Mouse (Mus musculus) forebrain, embryonic 12.5 days (tissue): ENCODE data around the gene Bend3. TPM values are rescaled to one million over a fixed set of nuclear protein-coding genes. Genes with fewer than 3 reads are reported as not detected.

Source experiments
- ATAC-seq: fragments of 200-750 bp; cut with Nextera tagmentation; 2 replicates; pipeline ENCODE4 v1.8.0; 2017; ENCODE audit warnings: moderate TSS enrichment; ENCODE audit not compliant: low FRiP score
- H3K27ac ChIP-seq: fragments of 300-500 bp; sonication (generic); 2 replicates; pipeline ENCODE4 v1.5.1; 2016; ENCODE audit warnings: mild to moderate bottlenecking
- H3K27me3 ChIP-seq: fragments of 300-500 bp; sonication (generic); 2 replicates; pipeline ENCODE4 v1.6.1; 2016; ENCODE audit warnings: mild to moderate bottlenecking
- H3K36me3 ChIP-seq: fragments of 300-500 bp; sonication (generic); replicated peaks from 2 replicates; pipeline ENCODE4 v1.6.1; 2016; ENCODE audit warnings: mild to moderate bottlenecking
- H3K4me1 ChIP-seq: fragments of 300-500 bp; sonication (generic); 2 replicates; pipeline ENCODE4 v1.6.1; 2016
- H3K4me2 ChIP-seq: fragments of 300-500 bp; sonication (generic); 2 replicates; pipeline ENCODE4 v1.6.1; 2016; ENCODE audit warnings: mild to moderate bottlenecking, moderate library complexity
- H3K4me3 ChIP-seq: fragments of 300-500 bp; sonication (generic); replicated peaks from 2 replicates; pipeline ENCODE4 v1.5.1; 2016; ENCODE audit warnings: mild to moderate bottlenecking
- H3K9ac ChIP-seq: fragments of 300-500 bp; sonication (generic); 2 replicates; pipeline ENCODE4 v1.6.1; 2016; ENCODE audit warnings: mild to moderate bottlenecking
- H3K9me3 ChIP-seq: fragments of 300-500 bp; sonication (generic); 2 replicates; pipeline ENCODE4 v1.6.1; 2016
- WGBS: fragments of 180-500 bp; shearing (Covaris S2); methylation state at CpG from one replicate; pipeline ENCODE4 v1.1.7; 2016; 5-methylcytosine and 5-hydroxymethylcytosine counted together
- polyA plus RNA-seq: library from polyadenylated mRNA; unstranded; fragments of >200 nt; fragmentation: Nextera tagmentation; extraction: Ambion mirVana; gene quantifications from 2 replicates; pipeline ENCODE4 v1.2.1, GENCODE M21; 2016

The Bend3 gene
- polyA plus RNA-seq, result 6.3 and 7.5 TPM in 2 replicates

- H3K4me1 ChIP-seq, result peaks cover 52% of the 10 kb centered on the region
- peak within 1 kb of the TSS; percentile 98 for H3K27ac ChIP-seq
- WGBS, result under 1% methylated on average over 60 of the region's 101 CpGs
- no peaks in the 10 kb centered on the region for H3K27me3 ChIP-seq
- H3K36me3 ChIP-seq, result no peaks in the 10 kb centered on the region
- H3K9ac ChIP-seq, result peak within 1 kb of the TSS; percentile 97
- H3K4me2 ChIP-seq, result peak within 1 kb of the TSS; percentile 93
- H3K9me3 ChIP-seq, result no peaks in the 10 kb centered on the region
- peak; percentile 71 for ATAC-seq
- peak within 1 kb of the TSS; percentile 85 for H3K4me3 ChIP-seq
These were observed at the start of gene Bend3 for GRCm38 (mm10) chr10:43478751-43479435. Gene Bend3 (plus strand): TSS chr10:43478831.

DNA sequence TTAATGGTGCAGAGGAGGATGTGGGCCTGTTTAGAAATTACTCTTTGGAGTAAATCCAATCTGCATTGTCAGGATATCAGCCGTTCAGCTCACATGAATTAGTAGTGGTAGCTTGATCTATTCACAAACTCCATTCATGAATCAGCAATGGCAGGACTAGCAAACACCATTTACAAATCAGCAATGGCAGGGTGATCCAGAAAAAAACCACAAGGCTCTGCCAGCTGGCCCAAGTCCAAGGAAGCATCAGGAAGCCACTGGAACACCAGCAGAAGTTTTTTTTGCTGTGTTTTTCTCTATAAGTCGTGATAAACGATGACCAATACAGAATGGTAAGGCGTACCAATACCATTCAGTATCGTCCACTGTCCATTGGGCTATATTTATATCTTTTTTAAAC, 48.0 kb upstream of the Bend3 start:
- WGBS, result 91% methylated on average over 5 of the region's 5 CpGs
- no peaks in the 10 kb centered on the region for H3K27me3 ChIP-seq

GRCm38 (mm10) chr10:43434326-43434725, 44.3 kb upstream of the Bend3 start:
- 0 out of 2 replicates have a peak, but pooled peaks cover 7% of the 10 kb centered on the region for H3K36me3 ChIP-seq
- ATAC-seq, result no peak
- no peak overlapping the region for H3K9ac ChIP-seq
- no peak overlapping the region for H3K4me2 ChIP-seq
- peaks cover 5% of the 10 kb centered on the region; the same call in 1 of the 2 replicates for H3K9me3 ChIP-seq
- H3K27me3 ChIP-seq, result no peaks in the 10 kb centered on the region
- no peak overlapping the region for H3K4me3 ChIP-seq
- no peak overlapping the region for H3K27ac ChIP-seq
- WGBS, result 95% methylated on average over 4 of the region's 4 CpGs
- peaks cover 11% of the 10 kb centered on the region for H3K4me1 ChIP-seq

More for the DNA sequence above, 48.0 kb upstream of the Bend3 start:
- H3K4me2 ChIP-seq, result no peak overlapping the region
- no peak overlapping the region for H3K4me3 ChIP-seq
- H3K36me3 ChIP-seq, result 0 out of 2 replicates have a peak, but pooled peaks cover 7% of the 10 kb centered on the region
- H3K4me1 ChIP-seq, result 0 out of 2 replicates have a peak, but pooled peaks cover 2% of the 10 kb centered on the region
- no peak for ATAC-seq
- H3K9ac ChIP-seq, result no peak overlapping the region
- no peak overlapping the region for H3K27ac ChIP-seq
- peaks cover 5% of the 10 kb centered on the region; the same call in 1 of the 2 replicates for H3K9me3 ChIP-seq

GRCm38 (mm10) chr10:43435757-43436156, 42.9 kb upstream of the Bend3 start:
- no peak for ATAC-seq
- WGBS, result 94% methylated on average over 3 of the region's 3 CpGs

GRCm38 (mm10) chr10:43439492-43439941, 39.1 kb upstream of the Bend3 start:
- 3% methylated on average over 7 of the region's 7 CpGs for WGBS
- peaks cover 31% of the 10 kb centered on the region for H3K4me1 ChIP-seq
- no peaks in the 10 kb centered on the region for H3K36me3 ChIP-seq
- H3K9ac ChIP-seq, result no peak overlapping the region
- H3K27ac ChIP-seq, result peak overlapping the region; percentile 88
- no peaks in the 10 kb centered on the region for H3K9me3 ChIP-seq
- ATAC-seq, result peak; percentile 87
- H3K4me2 ChIP-seq, result peak overlapping the region; percentile 33
- H3K27me3 ChIP-seq, result no peaks in the 10 kb centered on the region
- no peak overlapping the region for H3K4me3 ChIP-seq

More at GRCm38 (mm10) chr10:43435757-43436156, 42.9 kb upstream of the Bend3 start:
- Histone ChIP-seq H3K9ac (no peak overlapping the region), H3K9me3 (peaks cover under 1% of the 10 kb centered on the region; the same call in 1 of the 2 replicates), H3K36me3 (0 out of 2 replicates have a peak, but pooled peaks cover 7% of the 10 kb centered on the region), H3K4me2 (no peak overlapping the region), H3K27me3 (no peaks in the 10 kb centered on the region), H3K27ac (no peak overlapping the region), H3K4me1 (peaks cover 23% of the 10 kb centered on the region), H3K4me3 (no peak overlapping the region)

- ATAC-seq, result peak; percentile 36; the same call in 1 of the 2 replicates
- H3K9me3 ChIP-seq, result no peaks in the 10 kb centered on the region
- peak overlapping the region; percentile 29 for H3K4me2 ChIP-seq
- H3K4me1 ChIP-seq, result peaks cover 31% of the 10 kb centered on the region
- peak overlapping the region; percentile 88 for H3K27ac ChIP-seq
- H3K27me3 ChIP-seq, result no peaks in the 10 kb centered on the region
- no peak overlapping the region for H3K9ac ChIP-seq
- H3K4me3 ChIP-seq, result no peak overlapping the region
- 16% methylated on average over 13 of the region's 13 CpGs for WGBS
- no peaks in the 10 kb centered on the region for H3K36me3 ChIP-seq
These were observed 38.6 kb upstream of the Bend3 start for GRCm38 (mm10) chr10:43440050-43440449.

GRCm38 (mm10) chr10:43440981-43441740, 37.5 kb upstream of the Bend3 start:
- Histone ChIP-seq H3K4me2 (no peak overlapping the region), H3K9me3 (no peaks in the 10 kb centered on the region), H3K4me1 (peaks cover 31% of the 10 kb centered on the region), H3K36me3 (no peaks in the 10 kb centered on the region), H3K27me3 (no peaks in the 10 kb centered on the region), H3K4me3 (no peak overlapping the region), H3K9ac (no peak overlapping the region), H3K27ac (no peak overlapping the region; the same call in 1 of the 2 replicates)
- WGBS, result 70% methylated on average over 15 of the region's 15 CpGs
- no peak for ATAC-seq

DNA sequence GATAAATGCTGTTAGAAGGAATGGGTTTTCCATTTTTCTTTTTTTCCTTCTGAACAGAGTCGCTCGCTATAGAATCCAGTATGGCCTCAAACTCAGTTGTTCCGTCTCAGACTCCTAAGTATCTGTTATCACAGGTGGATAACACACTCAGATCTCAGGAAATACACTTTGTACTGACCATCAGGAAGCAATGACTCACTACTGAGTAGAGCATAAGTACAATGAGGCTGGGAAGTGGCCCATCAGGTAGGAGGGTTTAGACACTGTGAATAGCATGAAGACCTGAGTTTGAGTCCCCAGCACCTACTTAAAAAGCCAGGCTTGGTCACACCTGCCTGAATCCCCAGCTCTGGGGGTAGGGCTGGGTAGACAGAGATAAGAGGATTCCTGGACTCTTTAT, 30.0 kb upstream of the Bend3 start:
- Histone ChIP-seq H3K9ac (no peak overlapping the region), H3K4me1 (peaks cover 12% of the 10 kb centered on the region), H3K4me2 (no peak overlapping the region), H3K36me3 (no peaks in the 10 kb centered on the region), H3K27ac (no peak overlapping the region), H3K4me3 (no peak overlapping the region), H3K9me3 (no peaks in the 10 kb centered on the region), H3K27me3 (no peaks in the 10 kb centered on the region)
- ATAC-seq, result no peak
- 92% methylated on average over 3 of the region's 3 CpGs for WGBS

- peaks cover 12% of the 10 kb centered on the region for H3K4me1 ChIP-seq
- H3K9me3 ChIP-seq, result no peaks in the 10 kb centered on the region
- no peak overlapping the region for H3K9ac ChIP-seq
- no peaks in the 10 kb centered on the region for H3K36me3 ChIP-seq
- H3K27me3 ChIP-seq, result no peaks in the 10 kb centered on the region
- H3K4me3 ChIP-seq, result no peak overlapping the region
- ATAC-seq, result peak; percentile 83; the same call in 1 of the 2 replicates
- no peak overlapping the region for H3K27ac ChIP-seq
- 30% methylated on average over 16 of the region's 16 CpGs for WGBS
- H3K4me2 ChIP-seq, result peak overlapping the region; percentile 40
These were observed 26.6 kb upstream of the Bend3 start for GRCm38 (mm10) chr10:43451848-43452662.

DNA sequence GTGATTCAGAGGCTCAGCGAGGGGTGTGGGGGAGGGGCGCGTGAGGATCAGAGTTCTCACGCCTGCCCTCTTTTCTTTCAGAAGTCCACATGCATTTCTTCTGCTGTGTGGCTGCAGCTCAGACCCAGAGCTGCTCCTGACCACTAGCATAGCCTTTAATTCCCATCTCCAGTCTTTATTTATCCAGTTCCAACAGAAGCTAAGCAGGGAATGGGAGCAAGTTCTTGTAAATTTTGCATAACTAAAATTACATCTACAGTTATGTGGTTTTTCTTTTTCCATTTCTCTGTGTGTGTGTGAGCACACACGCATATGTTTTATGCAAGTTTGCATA, 26.0 kb upstream of the Bend3 start:
- no peak overlapping the region for H3K4me3 ChIP-seq
- no peak overlapping the region for H3K9ac ChIP-seq
- H3K27ac ChIP-seq, result no peak overlapping the region

GRCm38 (mm10) chr10:43454219-43454618, 24.4 kb upstream of the Bend3 start:
- Histone ChIP-seq H3K27me3 (no peaks in the 10 kb centered on the region), H3K36me3 (no peaks in the 10 kb centered on the region), H3K4me2 (no peak overlapping the region), H3K9ac (no peak overlapping the region), H3K9me3 (no peaks in the 10 kb centered on the region), H3K27ac (no peak overlapping the region), H3K4me1 (peaks cover 12% of the 10 kb centered on the region), H3K4me3 (no peak overlapping the region)
- 76% methylated on average over 1 of the region's 1 CpGs for WGBS
- ATAC-seq, result no peak

More for the DNA sequence above, 26.0 kb upstream of the Bend3 start:
- peaks cover 12% of the 10 kb centered on the region for H3K4me1 ChIP-seq
- WGBS, result 20% methylated on average over 5 of the region's 5 CpGs
- H3K27me3 ChIP-seq, result no peaks in the 10 kb centered on the region
- peak overlapping the region; percentile 40 for H3K4me2 ChIP-seq
- no peak for ATAC-seq
- no peaks in the 10 kb centered on the region for H3K9me3 ChIP-seq
- no peaks in the 10 kb centered on the region for H3K36me3 ChIP-seq

DNA sequence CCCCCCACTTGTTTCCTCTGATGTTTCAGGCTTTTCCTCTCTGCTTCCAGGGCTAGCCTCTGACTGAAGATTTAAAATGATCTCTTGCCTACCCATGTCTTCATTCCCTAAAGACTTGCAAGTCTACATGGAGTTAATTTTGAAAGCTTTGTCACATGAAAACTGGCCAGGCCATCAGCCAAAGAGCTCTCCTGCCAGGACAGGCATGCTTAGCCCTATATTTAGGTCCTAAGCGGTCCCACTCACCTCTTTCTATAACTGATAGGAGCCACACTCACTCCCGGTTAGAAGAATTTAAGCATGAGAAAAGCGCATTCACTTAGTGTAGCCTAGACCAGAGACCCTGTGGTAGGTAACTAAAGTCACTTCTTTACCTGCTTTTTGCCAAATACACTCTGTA, 24.0 kb upstream of the Bend3 start:
- WGBS, result 94% methylated on average over 3 of the region's 3 CpGs
- peaks cover 12% of the 10 kb centered on the region for H3K4me1 ChIP-seq
- H3K27ac ChIP-seq, result no peak overlapping the region
- H3K9me3 ChIP-seq, result no peaks in the 10 kb centered on the region
- no peak overlapping the region for H3K4me3 ChIP-seq
- H3K36me3 ChIP-seq, result no peaks in the 10 kb centered on the region
- no peak for ATAC-seq
- no peaks in the 10 kb centered on the region for H3K27me3 ChIP-seq
- H3K4me2 ChIP-seq, result no peak overlapping the region
- no peak overlapping the region for H3K9ac ChIP-seq
